Mouse (Mus musculus) heart, embryonic 11.5 days (tissue): ENCODE results near the gene Fam117a. TPM values are rescaled to one million over a fixed set of nuclear protein-coding genes. Genes with fewer than 3 reads are reported as not detected.

Experiments
- ATAC-seq: fragments of 200-750 bp; cut with Nextera tagmentation; replicated peaks from 2 replicates; pipeline ENCODE4 v1.8.0; 2017; ENCODE audit warnings: moderate library complexity; ENCODE audit not compliant: insufficient number of reproducible peaks, low FRiP score, low TSS enrichment
- H3K27ac ChIP-seq: fragments of 300-500 bp; sonication (generic); 2 replicates; pipeline ENCODE4 v1.5.1; 2014; ENCODE audit warnings: mild to moderate bottlenecking, low read depth, low read length
- H3K27me3 ChIP-seq: fragments of 300-500 bp; sonication (generic); 2 replicates; pipeline ENCODE4 v1.6.1; 2014; ENCODE audit warnings: mild to moderate bottlenecking, low read length, mixed read lengths; ENCODE audit not compliant: control insufficient read depth, insufficient read depth
- H3K36me3 ChIP-seq: fragments of 300-500 bp; sonication (generic); 2 replicates; pipeline ENCODE4 v1.6.1; 2014; ENCODE audit warnings: mild to moderate bottlenecking, low read length, moderate library complexity, mixed read lengths; ENCODE audit not compliant: control insufficient read depth, insufficient read depth
- H3K4me1 ChIP-seq: fragments of 300-500 bp; sonication (generic); 2 replicates; pipeline ENCODE4 v1.6.1; 2014; ENCODE audit warnings: low read length; ENCODE audit not compliant: control insufficient read depth, insufficient read depth
- H3K4me2 ChIP-seq: fragments of 300-500 bp; sonication (generic); 2 replicates; pipeline ENCODE4 v1.6.1; 2014; ENCODE audit warnings: mild to moderate bottlenecking, moderate library complexity
- H3K4me3 ChIP-seq: fragments of 300-500 bp; sonication (generic); 2 replicates; pipeline ENCODE4 v1.5.1; 2014; ENCODE audit warnings: low read depth, low read length
- H3K9ac ChIP-seq: fragments of 300-500 bp; sonication (generic); 2 replicates; pipeline ENCODE4 v1.6.1; 2014; ENCODE audit warnings: mild to moderate bottlenecking, low read depth, low read length, moderate library complexity
- H3K9me3 ChIP-seq: fragments of 300-500 bp; sonication (generic); replicated peaks from 2 replicates; pipeline ENCODE4 v1.6.1; 2016; ENCODE audit warnings: low read length; ENCODE audit not compliant: control insufficient read depth
- WGBS: fragments of 180-500 bp; shearing (Covaris S2); extraction: QIAGEN DNeasy Blood & Tissue Kit; methylation state at CpG from one replicate; pipeline ENCODE4 v1.1.7; 2014; ENCODE audit not compliant: insufficient replicate concordance; 5-methylcytosine and 5-hydroxymethylcytosine counted together
- polyA plus RNA-seq: library from polyadenylated mRNA; unstranded; fragments of >200 nt; fragmentation: Nextera tagmentation; extraction: Ambion mirVana; gene quantifications from 2 replicates; pipeline ENCODE4 v1.2.1, GENCODE M21; 2014

The Fam117a gene
- polyA plus RNA-seq, 1 experiment from 2014 or later, result 19.4 TPM

- Histone ChIP-seq H3K27me3 (no peaks in the 10 kb centered on the region), H3K4me3 (peak overlapping the region; percentile 98), H3K4me1 (peaks cover 14% of the 10 kb centered on the region), H3K4me2 (peak overlapping the region; percentile 83), H3K36me3 (peaks cover 7% of the 10 kb centered on the region; the same call in 1 of the 2 replicates), H3K27ac (peak overlapping the region; percentile 99), H3K9ac (peak overlapping the region; percentile 99), H3K9me3 (no peaks in the 10 kb centered on the region)
- peak; percentile 95 for ATAC-seq
- under 1% methylated on average over 36 of the region's 37 CpGs for WGBS
Observed at GRCm38 (mm10) chr11:95309510-95310006, 27.3 kb upstream of the Fam117a start.

- peaks cover 14% of the 10 kb centered on the region for H3K4me1 ChIP-seq
- H3K36me3 ChIP-seq, result peaks cover 7% of the 10 kb centered on the region; the same call in 1 of the 2 replicates
- WGBS, result under 1% methylated on average over 42 of the region's 42 CpGs
- no peaks in the 10 kb centered on the region for H3K27me3 ChIP-seq
- peak; percentile 93 for ATAC-seq
- no peaks in the 10 kb centered on the region for H3K9me3 ChIP-seq
- H3K4me3 ChIP-seq, result peak within 1 kb of the TSS; percentile 98
- peak within 1 kb of the TSS; percentile 99 for H3K9ac ChIP-seq
- peak within 1 kb of the TSS; percentile 83 for H3K4me2 ChIP-seq
- H3K27ac ChIP-seq, result peak within 1 kb of the TSS; percentile 99
Observed at GRCm38 (mm10) chr11:95310007-95310647, 26.7 kb upstream of the Fam117a start, which contains the start of gene Kat7. Gene Kat7, minus strand, starts transcription at chr11:95310246.

GRCm38 (mm10) chr11:95310648-95311424 is 26.0 kb upstream of the Fam117a start:
- peaks cover 2% of the 10 kb centered on the region; the same call in 1 of the 2 replicates for H3K36me3 ChIP-seq
- WGBS, result 6% methylated on average over 17 of the region's 17 CpGs
- H3K27ac ChIP-seq, result peak overlapping the region; percentile 99
- peak overlapping the region; percentile 83 for H3K9ac ChIP-seq
- no peaks in the 10 kb centered on the region for H3K27me3 ChIP-seq
- no peaks in the 10 kb centered on the region for H3K9me3 ChIP-seq
- peak overlapping the region; percentile 98 for H3K4me3 ChIP-seq
- ATAC-seq, result no peak
- H3K4me2 ChIP-seq, result peak overlapping the region; percentile 68
- H3K4me1 ChIP-seq, result peaks cover 14% of the 10 kb centered on the region

GRCm38 (mm10) chr11:95311425-95311807 is 25.4 kb upstream of the Fam117a start:
- Histone ChIP-seq H3K9ac (peak overlapping the region; percentile 83; the same call in 1 of the 2 replicates), H3K27ac (no peak overlapping the region)
- 28% methylated on average over 5 of the region's 5 CpGs for WGBS

GRCm38 (mm10) chr11:95315215-95315955 is 21.4 kb upstream of the Fam117a start:
- H3K9me3 ChIP-seq, result no peaks in the 10 kb centered on the region
- no peak overlapping the region for H3K4me2 ChIP-seq
- no peak for ATAC-seq
- no peak overlapping the region for H3K4me3 ChIP-seq
- H3K27ac ChIP-seq, result no peak overlapping the region
- no peaks in the 10 kb centered on the region for H3K27me3 ChIP-seq
- H3K4me1 ChIP-seq, result peaks cover 9% of the 10 kb centered on the region; the same call in 1 of the 2 replicates
- WGBS, result 80% methylated on average over 7 of the region's 7 CpGs
- H3K9ac ChIP-seq, result no peak overlapping the region
- H3K36me3 ChIP-seq, result no peaks in the 10 kb centered on the region

More at GRCm38 (mm10) chr11:95311425-95311807, 25.4 kb upstream of the Fam117a start:
- Histone ChIP-seq H3K4me3 (peak overlapping the region; percentile 98; the same call in 1 of the 2 replicates), H3K9me3 (no peaks in the 10 kb centered on the region), H3K4me2 (peak overlapping the region; percentile 68), H3K27me3 (no peaks in the 10 kb centered on the region), H3K4me1 (peaks cover 14% of the 10 kb centered on the region), H3K36me3 (no peaks in the 10 kb centered on the region)
- no peak for ATAC-seq

GRCm38 (mm10) chr11:95318116-95318515 is 18.7 kb upstream of the Fam117a start:
- Histone ChIP-seq H3K4me3 (no peak overlapping the region), H3K4me2 (peak overlapping the region; percentile 22; the same call in 1 of the 2 replicates), H3K4me1 (0 out of 2 replicates have a peak, but pooled peaks cover 3% of the 10 kb centered on the region), H3K9me3 (no peaks in the 10 kb centered on the region), H3K27ac (no peak overlapping the region), H3K9ac (no peak overlapping the region), H3K27me3 (no peaks in the 10 kb centered on the region), H3K36me3 (no peaks in the 10 kb centered on the region)
- WGBS, result 56% methylated on average over 9 of the region's 9 CpGs
- ATAC-seq, result 0 out of 2 replicates have a peak, but pooled peaks have one; percentile 31

- Histone ChIP-seq H3K9ac (no peak overlapping the region), H3K4me2 (no peak overlapping the region), H3K4me1 (0 out of 2 replicates have a peak, but pooled peaks cover 3% of the 10 kb centered on the region), H3K27me3 (no peaks in the 10 kb centered on the region), H3K9me3 (no peaks in the 10 kb centered on the region), H3K27ac (no peak overlapping the region), H3K36me3 (no peaks in the 10 kb centered on the region), H3K4me3 (no peak overlapping the region)
- WGBS, result 53% methylated on average over 1 of the region's 1 CpGs
- ATAC-seq, result no peak
Observed at GRCm38 (mm10) chr11:95319506-95319905, 17.3 kb upstream of the Fam117a start.

GRCm38 (mm10) chr11:95320010-95320409 is 16.8 kb upstream of the Fam117a start:
- H3K4me2 ChIP-seq, result no peak overlapping the region
- H3K9me3 ChIP-seq, result no peaks in the 10 kb centered on the region
- H3K4me1 ChIP-seq, result 0 out of 2 replicates have a peak, but pooled peaks cover 3% of the 10 kb centered on the region
- no peaks in the 10 kb centered on the region for H3K36me3 ChIP-seq
- no peak overlapping the region for H3K9ac ChIP-seq
- H3K27me3 ChIP-seq, result no peaks in the 10 kb centered on the region
- WGBS, result 80% methylated on average over 1 of the region's 1 CpGs
- no peak overlapping the region for H3K4me3 ChIP-seq
- no peak overlapping the region for H3K27ac ChIP-seq
- peak; percentile 79 for ATAC-seq
